Mouse (Mus musculus): ENCODE measurements around the gene Sass6. TPM values are rescaled to one million over a fixed set of nuclear protein-coding genes. Genes with fewer than 3 reads are reported as not detected.
"Not testable (repeated sequence)": the region's sequence is repeated elsewhere in the genome, so short reads cannot be mapped to it uniquely, and the experiment has no call there.

Gene Sass6
- 11.3 and 14.4 TPM in 2 replicates for polyA plus RNA-seq (2015; fragmentation: Nextera tagmentation; extraction: Ambion mirVana)

- Histone ChIP-seq H3K9me3 (ENCODE audit: control insufficient read depth, low read length) (no peaks in the 10 kb centered on the region), H3K4me3 (ENCODE audit: low read length) (peak within 1 kb of the TSS; percentile 94), H3K27me3 (replicated peaks; ENCODE audit: control insufficient read depth, insufficient read depth, low read length) (no peaks in the 10 kb centered on the region), H3K36me3 (ENCODE audit: control insufficient read depth, insufficient read depth, low read length) (0 out of 2 replicates have a peak, but pooled peaks cover 5% of the 10 kb centered on the region), H3K4me1 (ENCODE audit: control insufficient read depth, insufficient read depth, low read length) (no peaks in the 10 kb centered on the region; the same call in 1 of the 2 replicates), H3K9ac (ENCODE audit: low read depth, low read length) (peak within 1 kb of the TSS; percentile 90), H3K4me2 (ENCODE audit: low read depth, low read length) (peak within 1 kb of the TSS; percentile 53), H3K27ac (ENCODE audit: low read length) (peak within 1 kb of the TSS; percentile 83)
- peak; percentile 97 for ATAC-seq
- under 1% methylated on average over 65 of the region's 65 CpGs for WGBS
Observed at GRCm38 (mm10) chr3:116594728-116595602, at the start of gene Sass6. Gene Sass6 (plus strand): TSS chr3:116594982.

- ATAC-seq, result no peak
- WGBS, result 76% methylated on average over 5 of the region's 5 CpGs
- H3K36me3 ChIP-seq (ENCODE audit: control insufficient read depth, insufficient read depth, low read length), result no peaks in the 10 kb centered on the region; the same call in 1 of the 2 replicates
Observed at GRCm38 (mm10) chr3:116547430-116547829, 47.4 kb upstream of the Sass6 start.

GRCm38 (mm10) chr3:116551362-116551761 is 43.4 kb upstream of the Sass6 start:
- Histone ChIP-seq H3K9ac (ENCODE audit: low read depth, low read length) (no peak overlapping the region), H3K4me3 (ENCODE audit: low read length) (no peak overlapping the region), H3K27me3 (replicated peaks; ENCODE audit: control insufficient read depth, insufficient read depth, low read length) (no peaks in the 10 kb centered on the region), H3K4me1 (ENCODE audit: control insufficient read depth, insufficient read depth, low read length) (no peaks in the 10 kb centered on the region), H3K36me3 (ENCODE audit: control insufficient read depth, insufficient read depth, low read length) (no peaks in the 10 kb centered on the region), H3K9me3 (ENCODE audit: control insufficient read depth, low read length) (no peaks in the 10 kb centered on the region), H3K4me2 (ENCODE audit: low read depth, low read length) (no peak overlapping the region), H3K27ac (ENCODE audit: low read length) (no peak overlapping the region)
- ATAC-seq, result no peak
- 93% methylated on average over 5 of the region's 5 CpGs for WGBS

More at GRCm38 (mm10) chr3:116547430-116547829, 47.4 kb upstream of the Sass6 start:
- H3K4me3 ChIP-seq (ENCODE audit: low read length), result no peak overlapping the region
- H3K4me1 ChIP-seq (ENCODE audit: control insufficient read depth, insufficient read depth, low read length), result no peaks in the 10 kb centered on the region
- H3K27ac ChIP-seq (ENCODE audit: low read length), result no peak overlapping the region
- H3K9ac ChIP-seq (ENCODE audit: low read depth, low read length), result no peak overlapping the region
- no peak overlapping the region for H3K4me2 ChIP-seq (ENCODE audit: low read depth, low read length)
- H3K27me3 ChIP-seq (replicated peaks; ENCODE audit: control insufficient read depth, insufficient read depth, low read length), result no peaks in the 10 kb centered on the region
- H3K9me3 ChIP-seq (ENCODE audit: control insufficient read depth, low read length), result no peaks in the 10 kb centered on the region

GRCm38 (mm10) chr3:116561315-116561714 is 33.5 kb upstream of the Sass6 start:
- H3K4me2 ChIP-seq (ENCODE audit: low read depth, low read length); H3K4me3 ChIP-seq (ENCODE audit: low read length); H3K9me3 ChIP-seq (ENCODE audit: control insufficient read depth, low read length); H3K36me3 ChIP-seq (ENCODE audit: control insufficient read depth, insufficient read depth, low read length); H3K27ac ChIP-seq (ENCODE audit: low read length); H3K27me3 ChIP-seq (replicated peaks; ENCODE audit: control insufficient read depth, insufficient read depth, low read length); ATAC-seq; H3K4me1 ChIP-seq (ENCODE audit: control insufficient read depth, insufficient read depth, low read length); H3K9ac ChIP-seq (ENCODE audit: low read depth, low read length): not testable (repeated sequence)
- WGBS, result 90% methylated on average over 13 of the region's 14 CpGs

GRCm38 (mm10) chr3:116562408-116563094 is 32.2 kb upstream of the Sass6 start, which contains the start of gene Lrrc39:
Gene Lrrc39 (plus strand): TSS chr3:116562973.
- Histone ChIP-seq H3K36me3 (ENCODE audit: control insufficient read depth, insufficient read depth, low read length) (no peaks in the 10 kb centered on the region), H3K9ac (ENCODE audit: low read depth, low read length) (peak within 1 kb of the TSS; percentile 56; the same call in 1 of the 2 replicates), H3K9me3 (ENCODE audit: control insufficient read depth, low read length) (peaks cover 6% of the 10 kb centered on the region; the same call in 1 of the 2 replicates), H3K27me3 (replicated peaks; ENCODE audit: control insufficient read depth, insufficient read depth, low read length) (no peaks in the 10 kb centered on the region), H3K4me3 (ENCODE audit: low read length) (peak within 1 kb of the TSS; percentile 25), H3K4me2 (ENCODE audit: low read depth, low read length) (peak within 1 kb of the TSS; percentile 5; the same call in 1 of the 2 replicates), H3K27ac (ENCODE audit: low read length) (peak within 1 kb of the TSS; percentile 11), H3K4me1 (ENCODE audit: control insufficient read depth, insufficient read depth, low read length) (no peaks in the 10 kb centered on the region)
- WGBS, result 50% methylated on average over 7 of the region's 7 CpGs
- ATAC-seq, result peak; percentile 98

GRCm38 (mm10) chr3:116563095-116563492 is 31.7 kb upstream of the Sass6 start:
- Histone ChIP-seq H3K4me1 (ENCODE audit: control insufficient read depth, insufficient read depth, low read length) (no peaks in the 10 kb centered on the region), H3K9ac (ENCODE audit: low read depth, low read length) (peak overlapping the region; percentile 56; the same call in 1 of the 2 replicates), H3K4me3 (ENCODE audit: low read length) (peak overlapping the region; percentile 25), H3K27me3 (replicated peaks; ENCODE audit: control insufficient read depth, insufficient read depth, low read length) (no peaks in the 10 kb centered on the region), H3K36me3 (ENCODE audit: control insufficient read depth, insufficient read depth, low read length) (no peaks in the 10 kb centered on the region), H3K9me3 (ENCODE audit: control insufficient read depth, low read length) (peaks cover 6% of the 10 kb centered on the region; the same call in 1 of the 2 replicates), H3K27ac (ENCODE audit: low read length) (peak overlapping the region; percentile 11), H3K4me2 (ENCODE audit: low read depth, low read length) (peak overlapping the region; percentile 5; the same call in 1 of the 2 replicates)
- 56% methylated on average over 7 of the region's 7 CpGs for WGBS
- ATAC-seq, result peak; percentile 71

GRCm38 (mm10) chr3:116570628-116571027 is 24.2 kb upstream of the Sass6 start:
- Histone ChIP-seq H3K27ac (ENCODE audit: low read length) (no peak overlapping the region), H3K4me3 (ENCODE audit: low read length) (no peak overlapping the region), H3K9me3 (ENCODE audit: control insufficient read depth, low read length) (peaks cover 6% of the 10 kb centered on the region; the same call in 1 of the 2 replicates), H3K36me3 (ENCODE audit: control insufficient read depth, insufficient read depth, low read length) (no peaks in the 10 kb centered on the region), H3K27me3 (replicated peaks; ENCODE audit: control insufficient read depth, insufficient read depth, low read length) (no peaks in the 10 kb centered on the region), H3K4me2 (ENCODE audit: low read depth, low read length) (no peak overlapping the region), H3K9ac (ENCODE audit: low read depth, low read length) (no peak overlapping the region), H3K4me1 (ENCODE audit: control insufficient read depth, insufficient read depth, low read length) (no peaks in the 10 kb centered on the region)
- no peak for ATAC-seq
- WGBS, result 65% methylated on average over 2 of the region's 2 CpGs

GRCm38 (mm10) chr3:116577286-116577685 is 17.5 kb upstream of the Sass6 start:
- Histone ChIP-seq H3K27me3 (replicated peaks; ENCODE audit: control insufficient read depth, insufficient read depth, low read length) (no peaks in the 10 kb centered on the region), H3K4me2 (ENCODE audit: low read depth, low read length) (no peak overlapping the region), H3K9ac (ENCODE audit: low read depth, low read length) (no peak overlapping the region), H3K27ac (ENCODE audit: low read length) (no peak overlapping the region), H3K4me1 (ENCODE audit: control insufficient read depth, insufficient read depth, low read length) (no peaks in the 10 kb centered on the region), H3K4me3 (ENCODE audit: low read length) (no peak overlapping the region), H3K9me3 (ENCODE audit: control insufficient read depth, low read length) (no peaks in the 10 kb centered on the region), H3K36me3 (ENCODE audit: control insufficient read depth, insufficient read depth, low read length) (peaks cover 3% of the 10 kb centered on the region; the same call in 1 of the 2 replicates)
- ATAC-seq, result no peak
- WGBS, result 40% methylated on average over 3 of the region's 3 CpGs

- H3K4me3 ChIP-seq (ENCODE audit: low read length), result no peak overlapping the region
- no peak overlapping the region for H3K4me2 ChIP-seq (ENCODE audit: low read depth, low read length)
- no peak overlapping the region for H3K27ac ChIP-seq (ENCODE audit: low read length)
- no peak overlapping the region for H3K9ac ChIP-seq (ENCODE audit: low read depth, low read length)
- peaks cover 7% of the 10 kb centered on the region for H3K36me3 ChIP-seq (ENCODE audit: control insufficient read depth, insufficient read depth, low read length)
- no peaks in the 10 kb centered on the region for H3K4me1 ChIP-seq (ENCODE audit: control insufficient read depth, insufficient read depth, low read length)
- H3K27me3 ChIP-seq (replicated peaks; ENCODE audit: control insufficient read depth, insufficient read depth, low read length), result no peaks in the 10 kb centered on the region
- ATAC-seq, result no peak
- 94% methylated on average over 9 of the region's 9 CpGs for WGBS
- no peaks in the 10 kb centered on the region for H3K9me3 ChIP-seq (ENCODE audit: control insufficient read depth, low read length)
Observed at GRCm38 (mm10) chr3:116582201-116582600, 12.6 kb upstream of the Sass6 start.
